29 mouse cellular contexts compared by ENCODE assay signal in the genomic region with DNA sequence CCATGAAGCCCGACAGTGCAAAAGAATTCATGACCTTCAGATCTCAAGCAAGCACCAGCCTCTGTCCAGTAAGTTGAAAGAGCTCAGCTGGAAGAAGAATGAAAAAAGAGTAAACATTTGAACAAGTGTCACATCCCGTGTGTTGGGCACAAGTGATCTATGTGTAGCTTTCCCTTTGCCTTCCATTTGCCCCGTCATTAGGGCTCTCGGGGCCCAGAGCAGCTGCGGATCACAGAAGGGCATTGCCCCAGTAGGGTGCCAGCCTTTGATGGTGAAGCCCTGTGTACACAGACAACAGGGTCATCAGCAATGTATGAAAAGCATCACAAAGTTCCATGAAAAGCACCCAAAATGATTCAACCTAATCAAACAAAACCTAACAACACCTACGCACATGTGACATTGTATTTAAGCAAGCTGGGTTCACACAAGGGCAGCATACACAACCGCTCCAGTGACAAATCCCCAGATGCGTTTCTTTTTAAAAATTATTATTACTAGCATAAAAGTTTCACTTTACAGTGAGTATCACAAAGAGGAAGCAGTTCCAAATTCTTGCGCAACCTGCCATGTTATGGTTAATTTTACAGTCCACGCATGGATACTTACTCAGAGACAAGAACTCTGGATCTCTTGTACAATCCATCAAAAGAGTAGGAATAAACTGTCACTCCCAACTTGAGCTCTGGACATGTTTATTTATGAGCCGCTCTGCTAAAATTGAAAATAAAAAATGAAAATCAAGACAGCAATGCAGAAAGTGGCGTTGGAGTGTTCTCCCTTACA.
DNase-seq lines count a peak whose midpoint lies in the region; ATAC-seq and TF ChIP-seq lines count a peak whose summit lies in the region.
"Had no signal": no experiment of that assay in that cellular context is flagged by ENCODE, and none has a peak within 500 bp of the region (broad histone marks: within the 10 kb centered on the region; RNA-seq: fewer than 3 reads in every experiment).

No protein-coding gene starts in this region.

- no peak overlapping the region for H3ac ChIP-seq in myocyte (ENCODE audit: control insufficient read depth, insufficient read length)

- TF ChIP-seq CTCF in lung, postnatal 0 days (IDR thresholded peaks at IDR 0.05) = no peak

- peak; percentile 3 for DNase-seq in kidney, adult 9 months
- DNase-seq in kidney, adult 11 months = no peak
- DNase-seq in lung, postnatal 0 days (ENCODE audit: low spot score) = peak; percentile 23
- no peak for DNase-seq in lung, postnatal 36 days
- peak; percentile 7 for DNase-seq in adipocyte (ENCODE audit: low spot score)
- no peak for DNase-seq in frontal cortex, postnatal 25 days (ENCODE audit: low spot score in 2 of 2)
- DNase-seq: adrenal gland, postnatal 14 days; B cell, adult 2 months; cerebellum, adult 2 months; cerebellum, postnatal 25 days; gastrocnemius, postnatal 36 days; heart, postnatal 4 days; liver, postnatal 0 days; midbrain, embryonic 14.5 days; right cerebral cortex, adult 18-20 months; right cerebral cortex, postnatal 4 days; thymus, postnatal 25 days had no signal

- no peak for ATAC-seq in lung, postnatal 0 days
- no peak for ATAC-seq in frontal cortex, adult (ENCODE audit: low TSS enrichment)
- ATAC-seq: forebrain, embryonic 16.5 days; inflammation-experienced regulatory T-cells, adult 6 months; liver, postnatal 0 days had no signal

- WGBS in lung, postnatal 0 days = 53% methylated on average over 12 of the region's 12 CpGs

- no peaks in the 10 kb centered on the region for H3K79me2 ChIP-seq in myocyte (ENCODE audit: control insufficient read depth, insufficient read depth)

- no peaks in the 10 kb centered on the region for H3K36me3 ChIP-seq in lung, postnatal 0 days (ENCODE audit: insufficient read depth, low read length)
- H3K36me3 ChIP-seq in myocyte (ENCODE audit: control insufficient read depth, insufficient read depth) = no peaks in the 10 kb centered on the region
- H3K36me3 ChIP-seq: embryonic facial prominence, embryonic 10.5 days; kidney, embryonic 15.5 days; limb, embryonic 12.5 days; stomach, embryonic 15.5 days had no signal

- no peaks in the 10 kb centered on the region for H3K9me3 ChIP-seq in lung, postnatal 0 days (ENCODE audit: low read length)
- H3K9me3 ChIP-seq: embryonic facial prominence, embryonic 10.5 days; kidney, embryonic 15.5 days; limb, embryonic 12.5 days; megakaryocyte, embryonic 14.5 days; stomach, embryonic 15.5 days had no signal

- TF ChIP-seq EP300 in lung, postnatal 0 days (IDR thresholded peaks at IDR 0.05) = no peak

- H3K4me2 ChIP-seq in lung, postnatal 0 days (replicated peaks; ENCODE audit: low read depth, low read length) = no peak overlapping the region; the same call in 1 of the 2 replicates
- H3K4me2 ChIP-seq in myocyte (ENCODE audit: low read depth) = no peak overlapping the region
- H3K4me2 ChIP-seq: hindbrain, embryonic 14.5 days; kidney, embryonic 15.5 days; limb, embryonic 12.5 days; liver, embryonic 11.5 days; stomach, embryonic 15.5 days had no signal

- H3K27ac ChIP-seq in lung, postnatal 0 days (ENCODE audit: low read length) = no peak overlapping the region
- H3K27ac ChIP-seq: embryonic facial prominence, embryonic 10.5 days; hindbrain, embryonic 14.5 days; kidney, embryonic 15.5 days; layer of hippocampus, adult 2 months; limb, embryonic 12.5 days; stomach, embryonic 15.5 days had no signal

- no peak for TF ChIP-seq POLR2A in myocyte (IDR thresholded peaks at IDR 0.05; ENCODE audit: insufficient read length, low read depth)

- no peak overlapping the region for H3K9ac ChIP-seq in lung, postnatal 0 days (replicated peaks; ENCODE audit: low read depth)
- H3K9ac ChIP-seq: hindbrain, embryonic 14.5 days; kidney, embryonic 15.5 days; limb, embryonic 12.5 days; liver, postnatal 0 days; stomach, embryonic 15.5 days had no signal

- no peaks in the 10 kb centered on the region for H3K27me3 ChIP-seq in lung, postnatal 0 days (replicated peaks; ENCODE audit: insufficient read depth, low read length)
- no peaks in the 10 kb centered on the region for H3K27me3 ChIP-seq in myocyte (ENCODE audit: control insufficient read depth, insufficient read depth, insufficient read length)
- H3K27me3 ChIP-seq: kidney, embryonic 15.5 days; limb, embryonic 12.5 days; megakaryocyte, embryonic 14.5 days; stomach, embryonic 15.5 days had no signal

- no peak overlapping the region for H3K4me3 ChIP-seq in lung, postnatal 0 days (ENCODE audit: low read depth, low read length)
- no peak overlapping the region for H3K4me3 ChIP-seq in myocyte
- H3K4me3 ChIP-seq: embryonic facial prominence, embryonic 10.5 days; kidney, embryonic 15.5 days; layer of hippocampus, adult 2 months; limb, embryonic 12.5 days; megakaryocyte, embryonic 14.5 days; stomach, embryonic 15.5 days had no signal

- no peaks in the 10 kb centered on the region for H3K4me1 ChIP-seq in lung, postnatal 0 days (ENCODE audit: insufficient read depth, low read depth, low read length)
- H3K4me1 ChIP-seq: embryonic facial prominence, embryonic 10.5 days; kidney, embryonic 15.5 days; limb, embryonic 12.5 days; megakaryocyte, embryonic 14.5 days; stomach, embryonic 15.5 days had no signal

TF ChIP-seq in myocyte, 11 proteins besides CTCF, POLR2A, EP300 and RAD21:
- no peak for TF ChIP-seq REST (IDR thresholded peaks at IDR 0.05; ENCODE audit: insufficient read depth, insufficient read length)
- TF ChIP-seq CEBPB (IDR thresholded peaks at IDR 0.05; ENCODE audit: insufficient read depth, poor library complexity, severe bottlenecking) = 0 out of 2 replicates have a peak, but pooled peaks have one; percentile 44

Comparison
In these comparisons a context has a peak if more than half of its experiments do, and no peak if none do; other contexts are left out.
1. DNase-seq: peak in kidney, adult 9 months (single experiment), lung, postnatal 0 days (single experiment) and adipocyte (single experiment); none in kidney, adult 11 months (single experiment), lung, postnatal 36 days (single experiment) and frontal cortex, postnatal 25 days (0 of 2).